Mouse (Mus musculus): ENCODE measurements around the gene Pdap1. TPM values are rescaled to one million over a fixed set of nuclear protein-coding genes. Genes with fewer than 3 reads are reported as not detected.
"Not testable (repeated sequence)": the region's sequence is repeated elsewhere in the genome, so short reads cannot be mapped to it uniquely, and the experiment has no call there.

Pdap1 gene
- polyA plus RNA-seq, 1 experiment from 2014 or later, result 109 TPM

- not testable (repeated sequence) for H3K4me1 ChIP-seq (ENCODE audit: control insufficient read depth, insufficient read depth, low read length); H3K9me3 ChIP-seq (ENCODE audit: control insufficient read depth, low read length); H3K27ac ChIP-seq (ENCODE audit: low read depth, low read length); ATAC-seq (ENCODE audit: low read depth); H3K9ac ChIP-seq (replicated peaks; ENCODE audit: low read depth, low read length); H3K4me3 ChIP-seq (ENCODE audit: low read depth, low read length); H3K4me2 ChIP-seq (ENCODE audit: low read depth, low read length); H3K27me3 ChIP-seq (ENCODE audit: control insufficient read depth, insufficient read depth, low read length)
- WGBS, result 88% methylated on average over 6 of the region's 6 CpGs
- peaks cover 63% of the 10 kb centered on the region for H3K36me3 ChIP-seq (ENCODE audit: control insufficient read depth, insufficient read depth, low read length)
Measured at GRCm38 (mm10) chr5:145129773-145130172, 10.3 kb downstream of the Pdap1 start.

GRCm38 (mm10) chr5:145129124-145129523 is 10.9 kb downstream of the Pdap1 start:
- Histone ChIP-seq H3K27ac (ENCODE audit: low read depth, low read length) (no peak overlapping the region), H3K27me3 (ENCODE audit: control insufficient read depth, insufficient read depth, low read length) (no peaks in the 10 kb centered on the region), H3K4me3 (ENCODE audit: low read depth, low read length) (no peak overlapping the region), H3K4me1 (ENCODE audit: control insufficient read depth, insufficient read depth, low read length) (no peaks in the 10 kb centered on the region), H3K36me3 (ENCODE audit: control insufficient read depth, insufficient read depth, low read length) (peaks cover 57% of the 10 kb centered on the region), H3K4me2 (ENCODE audit: low read depth, low read length) (no peak overlapping the region), H3K9ac (replicated peaks; ENCODE audit: low read depth, low read length) (no peak overlapping the region), H3K9me3 (ENCODE audit: control insufficient read depth, low read length) (no peaks in the 10 kb centered on the region)
- WGBS, result 94% methylated on average over 4 of the region's 4 CpGs
- ATAC-seq (ENCODE audit: low read depth), result no peak

- no peak for ATAC-seq (ENCODE audit: low read depth)
- H3K9ac ChIP-seq (replicated peaks; ENCODE audit: low read depth, low read length), result no peak overlapping the region
- no peaks in the 10 kb centered on the region for H3K4me1 ChIP-seq (ENCODE audit: control insufficient read depth, insufficient read depth, low read length)
- H3K27me3 ChIP-seq (ENCODE audit: control insufficient read depth, insufficient read depth, low read length), result no peaks in the 10 kb centered on the region
- no peaks in the 10 kb centered on the region for H3K9me3 ChIP-seq (ENCODE audit: control insufficient read depth, low read length)
- no peak overlapping the region for H3K4me3 ChIP-seq (ENCODE audit: low read depth, low read length)
- peaks cover 35% of the 10 kb centered on the region for H3K36me3 ChIP-seq (ENCODE audit: control insufficient read depth, insufficient read depth, low read length)
- no peak overlapping the region for H3K27ac ChIP-seq (ENCODE audit: low read depth, low read length)
- 95% methylated on average over 9 of the region's 9 CpGs for WGBS
- no peak overlapping the region for H3K4me2 ChIP-seq (ENCODE audit: low read depth, low read length)
Measured at GRCm38 (mm10) chr5:145126580-145126979, 13.5 kb downstream of the Pdap1 start.

GRCm38 (mm10) chr5:145123396-145123795 is 16.6 kb downstream of the Pdap1 start:
- WGBS, result 94% methylated on average over 19 of the region's 19 CpGs
- no peaks in the 10 kb centered on the region for H3K9me3 ChIP-seq (ENCODE audit: control insufficient read depth, low read length)
- no peak overlapping the region for H3K27ac ChIP-seq (ENCODE audit: low read depth, low read length)
- H3K36me3 ChIP-seq (ENCODE audit: control insufficient read depth, insufficient read depth, low read length), result peaks cover 12% of the 10 kb centered on the region; the same call in 1 of the 2 replicates
- no peak overlapping the region for H3K4me3 ChIP-seq (ENCODE audit: low read depth, low read length)
- H3K4me1 ChIP-seq (ENCODE audit: control insufficient read depth, insufficient read depth, low read length), result no peaks in the 10 kb centered on the region
- no peak overlapping the region for H3K9ac ChIP-seq (replicated peaks; ENCODE audit: low read depth, low read length)
- no peak for ATAC-seq (ENCODE audit: low read depth)
- no peaks in the 10 kb centered on the region for H3K27me3 ChIP-seq (ENCODE audit: control insufficient read depth, insufficient read depth, low read length)
- no peak overlapping the region for H3K4me2 ChIP-seq (ENCODE audit: low read depth, low read length)

- Histone ChIP-seq H3K4me1 (ENCODE audit: control insufficient read depth, insufficient read depth, low read length) (no peaks in the 10 kb centered on the region), H3K36me3 (ENCODE audit: control insufficient read depth, insufficient read depth, low read length) (peaks cover 3% of the 10 kb centered on the region; the same call in 1 of the 2 replicates), H3K4me2 (ENCODE audit: low read depth, low read length) (no peak overlapping the region), H3K27ac (ENCODE audit: low read depth, low read length) (no peak overlapping the region), H3K27me3 (ENCODE audit: control insufficient read depth, insufficient read depth, low read length) (no peaks in the 10 kb centered on the region), H3K9me3 (ENCODE audit: control insufficient read depth, low read length) (no peaks in the 10 kb centered on the region), H3K9ac (replicated peaks; ENCODE audit: low read depth, low read length) (no peak overlapping the region), H3K4me3 (ENCODE audit: low read depth, low read length) (no peak overlapping the region)
- ATAC-seq (ENCODE audit: low read depth), result no peak
- WGBS, result 75% methylated on average over 7 of the region's 7 CpGs
Measured at GRCm38 (mm10) chr5:145120921-145121320, 19.1 kb downstream of the Pdap1 start.

- Histone ChIP-seq H3K36me3 (ENCODE audit: control insufficient read depth, insufficient read depth, low read length) (no peaks in the 10 kb centered on the region), H3K9me3 (ENCODE audit: control insufficient read depth, low read length) (no peaks in the 10 kb centered on the region), H3K4me3 (ENCODE audit: low read depth, low read length) (no peak overlapping the region), H3K4me2 (ENCODE audit: low read depth, low read length) (no peak overlapping the region), H3K27ac (ENCODE audit: low read depth, low read length) (no peak overlapping the region), H3K4me1 (ENCODE audit: control insufficient read depth, insufficient read depth, low read length) (no peaks in the 10 kb centered on the region), H3K27me3 (ENCODE audit: control insufficient read depth, insufficient read depth, low read length) (no peaks in the 10 kb centered on the region), H3K9ac (replicated peaks; ENCODE audit: low read depth, low read length) (no peak overlapping the region)
- ATAC-seq (ENCODE audit: low read depth), result no peak
- 96% methylated on average over 2 of the region's 2 CpGs for WGBS
Measured at GRCm38 (mm10) chr5:145119385-145119784, 20.7 kb downstream of the Pdap1 start.

- no peak overlapping the region for H3K27ac ChIP-seq (ENCODE audit: low read depth, low read length)
- 85% methylated on average over 5 of the region's 5 CpGs for WGBS
- H3K4me3 ChIP-seq (ENCODE audit: low read depth, low read length), result no peak overlapping the region
- no peaks in the 10 kb centered on the region for H3K9me3 ChIP-seq (ENCODE audit: control insufficient read depth, low read length)
- H3K9ac ChIP-seq (replicated peaks; ENCODE audit: low read depth, low read length), result no peak overlapping the region
- no peaks in the 10 kb centered on the region for H3K27me3 ChIP-seq (ENCODE audit: control insufficient read depth, insufficient read depth, low read length)
- no peaks in the 10 kb centered on the region for H3K36me3 ChIP-seq (ENCODE audit: control insufficient read depth, insufficient read depth, low read length)
- H3K4me2 ChIP-seq (ENCODE audit: low read depth, low read length), result no peak overlapping the region
- H3K4me1 ChIP-seq (ENCODE audit: control insufficient read depth, insufficient read depth, low read length), result no peaks in the 10 kb centered on the region
- no peak for ATAC-seq (ENCODE audit: low read depth)
Measured at GRCm38 (mm10) chr5:145118461-145118860, 21.6 kb downstream of the Pdap1 start.

- no peak overlapping the region for H3K9ac ChIP-seq (replicated peaks; ENCODE audit: low read depth, low read length)
- H3K4me2 ChIP-seq (ENCODE audit: low read depth, low read length), result no peak overlapping the region
- H3K27ac ChIP-seq (ENCODE audit: low read depth, low read length), result no peak overlapping the region
- H3K9me3 ChIP-seq (ENCODE audit: control insufficient read depth, low read length), result no peaks in the 10 kb centered on the region
- no peaks in the 10 kb centered on the region for H3K4me1 ChIP-seq (ENCODE audit: control insufficient read depth, insufficient read depth, low read length)
- H3K36me3 ChIP-seq (ENCODE audit: control insufficient read depth, insufficient read depth, low read length), result no peaks in the 10 kb centered on the region
- no peak overlapping the region for H3K4me3 ChIP-seq (ENCODE audit: low read depth, low read length)
- WGBS, result 67% methylated on average over 6 of the region's 6 CpGs
- H3K27me3 ChIP-seq (ENCODE audit: control insufficient read depth, insufficient read depth, low read length), result no peaks in the 10 kb centered on the region
- no peak for ATAC-seq (ENCODE audit: low read depth)
Measured at GRCm38 (mm10) chr5:145118005-145118404, 22.0 kb downstream of the Pdap1 start.

GRCm38 (mm10) chr5:145116916-145117315 is 23.1 kb downstream of the Pdap1 start:
- H3K4me2 ChIP-seq (ENCODE audit: low read depth, low read length), result no peak overlapping the region
- H3K4me1 ChIP-seq (ENCODE audit: control insufficient read depth, insufficient read depth, low read length), result no peaks in the 10 kb centered on the region
- no peaks in the 10 kb centered on the region for H3K36me3 ChIP-seq (ENCODE audit: control insufficient read depth, insufficient read depth, low read length)
- no peaks in the 10 kb centered on the region for H3K27me3 ChIP-seq (ENCODE audit: control insufficient read depth, insufficient read depth, low read length)
- H3K27ac ChIP-seq (ENCODE audit: low read depth, low read length), result no peak overlapping the region
- no peak overlapping the region for H3K4me3 ChIP-seq (ENCODE audit: low read depth, low read length)
- no peaks in the 10 kb centered on the region for H3K9me3 ChIP-seq (ENCODE audit: control insufficient read depth, low read length)
- ATAC-seq (ENCODE audit: low read depth), result no peak
- H3K9ac ChIP-seq (replicated peaks; ENCODE audit: low read depth, low read length), result no peak overlapping the region
- WGBS, result 45% methylated on average over 10 of the region's 10 CpGs

- H3K9ac ChIP-seq (replicated peaks; ENCODE audit: low read depth, low read length), result no peak overlapping the region
- no peaks in the 10 kb centered on the region for H3K4me1 ChIP-seq (ENCODE audit: control insufficient read depth, insufficient read depth, low read length)
- no peaks in the 10 kb centered on the region for H3K27me3 ChIP-seq (ENCODE audit: control insufficient read depth, insufficient read depth, low read length)
- no peaks in the 10 kb centered on the region for H3K36me3 ChIP-seq (ENCODE audit: control insufficient read depth, insufficient read depth, low read length)
- no peak for ATAC-seq (ENCODE audit: low read depth)
- H3K9me3 ChIP-seq (ENCODE audit: control insufficient read depth, low read length), result no peaks in the 10 kb centered on the region
- 40% methylated on average over 4 of the region's 4 CpGs for WGBS
- no peak overlapping the region for H3K4me2 ChIP-seq (ENCODE audit: low read depth, low read length)
- no peak overlapping the region for H3K4me3 ChIP-seq (ENCODE audit: low read depth, low read length)
- H3K27ac ChIP-seq (ENCODE audit: low read depth, low read length), result no peak overlapping the region
Measured at GRCm38 (mm10) chr5:145116316-145116715, 23.7 kb downstream of the Pdap1 start.

Measured in neural tube, embryonic 14.5 days (tissue).